Mouse (Mus musculus) lung, postnatal 25 days (tissue): ENCODE data around the gene Tnnt1.
"Not testable (repeated sequence)": the region's sequence is repeated elsewhere in the genome, so short reads cannot be mapped to it uniquely, and the experiment has no call there.

Experiments
- DNase-seq: peaks from one replicate; pipeline ENCODE4 v3.0.0; 2022; ENCODE audit warnings: low spot score

Tnnt1 gene

DNA sequence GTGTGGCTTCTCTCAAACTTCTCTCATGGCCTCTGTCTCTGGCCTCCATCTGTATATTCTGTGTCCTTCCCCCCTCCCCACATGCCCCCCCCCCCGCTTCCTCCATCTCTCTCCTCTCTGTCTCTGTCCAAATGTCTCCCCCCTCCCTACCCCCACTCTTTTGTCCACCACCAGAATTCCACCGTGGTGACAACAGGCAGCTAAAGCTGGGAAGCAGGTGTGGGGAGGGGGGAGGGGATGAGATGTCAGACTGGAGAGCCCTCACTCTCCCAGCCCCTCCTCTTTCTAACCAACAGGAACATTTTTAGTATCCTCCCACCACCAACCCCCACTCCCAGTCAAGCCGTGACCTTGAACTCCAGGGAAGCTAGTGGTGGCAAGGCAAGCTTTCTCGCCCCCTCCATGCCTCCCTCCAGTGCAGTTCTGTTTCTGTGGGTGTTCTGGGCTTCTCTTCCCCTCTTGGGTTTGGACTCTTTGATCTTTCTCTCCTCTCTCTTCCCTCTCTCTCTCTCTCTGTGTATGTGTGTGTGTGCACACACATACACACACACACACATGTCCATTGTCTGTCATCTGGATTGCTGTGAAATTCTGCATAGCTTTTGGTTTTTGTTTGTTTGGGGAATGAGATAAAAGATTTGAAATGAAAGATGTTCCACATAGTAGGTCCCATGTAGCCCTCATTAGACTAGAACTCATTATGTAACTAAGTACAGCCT lies at the start of gene Tnnt1:
TSS of gene Tnnt1 (minus strand) at position 51 of the 719 bp plus-strand sequence.
- no peak for DNase-seq

DNA sequence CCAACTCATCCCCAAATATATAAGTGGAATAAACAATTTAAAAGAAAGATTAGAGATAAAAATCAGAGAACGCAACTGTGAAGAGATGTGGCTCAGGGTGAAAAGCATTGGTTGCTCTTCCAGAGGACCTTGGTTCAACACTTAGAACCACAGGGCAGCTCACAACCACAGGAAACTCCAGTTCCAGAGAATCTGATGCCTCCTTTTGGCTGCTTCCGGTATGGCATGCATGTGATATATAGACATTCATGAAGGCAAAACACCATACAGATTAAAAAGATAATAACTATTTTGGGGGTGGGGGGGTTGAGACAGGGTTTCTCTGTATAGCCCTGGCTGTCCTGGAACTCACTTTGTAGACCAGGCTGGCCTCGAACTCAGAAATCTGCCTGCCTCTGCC lies 46.5 kb upstream of the Tnnt1 start:
- DNase-seq: no peak

DNA sequence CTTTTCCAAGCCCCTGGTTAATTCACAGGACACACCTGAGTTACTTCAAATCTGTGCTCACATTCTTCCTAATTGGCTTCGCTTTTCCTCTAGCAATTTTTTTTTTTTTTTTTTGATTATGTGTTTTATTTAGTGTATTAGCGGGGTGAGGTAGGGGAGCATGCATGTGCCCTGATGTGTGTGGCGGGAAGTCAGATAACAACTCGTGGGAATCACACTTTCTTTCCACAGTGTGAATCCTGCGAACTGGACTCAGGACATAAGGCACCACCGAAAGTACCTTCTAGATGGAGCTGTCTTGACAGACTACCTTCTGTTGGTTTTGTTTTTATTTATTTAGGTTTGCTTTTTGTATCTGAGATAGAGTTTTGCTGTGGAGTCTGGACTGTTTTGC lies 41.0 kb upstream of the Tnnt1 start:
- DNase-seq: no peak

DNA sequence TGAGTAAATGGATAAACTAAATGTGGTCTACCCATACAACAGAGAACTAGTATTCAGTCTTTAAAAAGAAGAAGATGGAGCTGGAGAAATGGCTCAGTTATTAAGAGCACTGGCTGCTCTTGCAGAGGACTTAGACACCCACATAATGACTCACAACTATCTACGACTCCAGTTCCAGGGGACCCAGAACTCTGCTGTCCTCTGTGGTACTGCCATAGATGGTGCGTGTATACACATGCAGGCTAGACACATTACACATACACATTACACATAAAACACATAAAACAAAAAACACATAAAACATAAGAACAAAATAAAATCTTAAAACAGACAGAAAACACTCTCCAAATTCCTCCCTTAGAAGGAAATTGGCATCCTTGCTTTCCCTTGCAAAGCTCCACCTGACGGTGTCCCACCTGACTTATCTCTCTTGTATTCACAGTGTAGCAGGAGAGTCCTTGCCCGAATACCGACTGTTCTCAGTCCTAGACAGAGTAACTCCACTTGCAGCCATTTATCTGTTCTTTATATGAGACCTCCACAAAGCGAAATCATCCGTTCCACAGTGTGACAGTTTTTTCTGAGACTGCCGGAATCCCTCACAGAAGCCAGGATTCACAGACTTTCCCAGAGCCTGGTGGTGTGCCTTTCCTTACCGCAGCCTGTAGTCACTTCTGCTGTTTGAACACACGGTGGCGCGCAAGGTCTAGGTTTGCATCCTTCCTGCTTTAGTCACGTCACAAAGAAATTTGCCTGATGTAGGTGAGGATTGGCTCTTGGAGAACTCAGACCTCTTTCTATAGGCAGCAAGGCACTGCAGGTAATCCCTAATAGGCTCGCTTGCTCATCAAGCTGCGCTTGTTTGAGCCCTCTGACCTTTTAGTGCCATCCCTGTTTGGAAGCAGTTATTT lies 40.3 kb upstream of the Tnnt1 start:
- peak; percentile 71 for DNase-seq

DNA sequence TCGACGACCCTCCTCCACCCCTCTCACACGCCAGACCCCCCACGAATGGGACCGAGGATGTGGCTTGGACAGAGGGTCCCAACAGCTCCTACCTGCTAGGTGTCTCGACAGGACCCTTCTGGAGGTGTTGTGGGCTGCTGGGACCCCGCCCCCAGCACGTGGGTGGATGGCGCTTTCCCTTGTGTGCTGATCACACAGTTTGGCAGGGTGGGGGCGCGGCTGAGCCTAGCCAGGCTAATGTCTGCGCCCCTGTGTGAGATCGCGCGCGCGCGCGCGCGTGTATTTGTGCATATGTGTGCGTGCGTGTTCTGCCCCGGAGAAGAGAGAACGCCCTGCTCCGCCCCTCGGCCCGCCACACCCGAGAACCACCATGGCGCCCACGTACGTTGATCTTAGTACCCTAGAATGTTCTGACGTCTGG lies 31.0 kb upstream of the Tnnt1 start, which contains the start of gene Syt5:
TSS of gene Syt5 (minus strand) at position 321 of the 421 bp plus-strand sequence.
- DNase-seq: no peak

DNA sequence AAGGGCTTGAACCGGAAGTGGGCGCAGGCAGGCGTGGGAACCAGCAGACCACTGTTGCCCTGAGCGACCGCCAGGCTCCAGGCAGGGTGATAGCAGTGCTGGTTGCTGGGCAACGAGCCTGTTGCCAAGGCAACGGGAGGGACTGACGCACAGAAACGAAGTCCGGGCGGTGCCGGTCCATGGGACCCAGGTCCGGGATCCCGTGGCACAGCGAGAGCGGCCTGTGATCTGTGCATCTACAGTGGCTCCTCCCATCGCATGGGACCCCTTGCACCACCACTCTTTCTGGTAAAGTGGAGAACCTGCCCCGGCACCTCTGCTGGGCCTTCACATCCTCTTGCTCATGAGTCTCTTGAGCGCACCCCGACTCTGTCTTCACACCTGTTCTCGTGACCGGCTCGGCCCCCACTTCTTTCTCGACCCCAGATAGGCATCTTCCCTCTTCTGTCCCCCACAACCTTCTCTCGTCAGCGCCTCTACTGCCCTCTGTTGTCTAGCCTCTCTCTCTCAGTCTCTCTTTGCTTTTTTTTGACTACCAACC lies 30.5 kb upstream of the Tnnt1 start:
- peak; percentile 26 for DNase-seq

DNA sequence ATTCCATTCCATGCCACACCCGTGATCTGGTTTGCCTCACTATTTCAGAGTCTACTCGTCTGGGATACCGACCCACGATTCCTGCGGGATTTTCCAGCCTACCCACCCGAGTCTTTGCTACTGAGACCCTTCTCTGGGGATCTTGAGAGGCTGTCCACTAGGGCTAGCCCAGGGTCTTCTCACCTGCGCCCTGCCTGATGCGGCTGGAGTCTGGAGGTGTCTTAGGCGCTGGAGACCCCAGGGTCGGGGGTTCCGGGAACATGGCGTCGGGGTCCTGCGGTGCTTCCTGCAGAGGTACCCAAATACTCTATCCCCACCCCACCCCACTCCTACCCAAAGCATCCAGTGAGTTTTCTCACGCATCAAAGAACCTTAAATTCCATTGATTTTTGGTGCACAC lies 29.9 kb upstream of the Tnnt1 start:
- DNase-seq: no peak

DNA sequence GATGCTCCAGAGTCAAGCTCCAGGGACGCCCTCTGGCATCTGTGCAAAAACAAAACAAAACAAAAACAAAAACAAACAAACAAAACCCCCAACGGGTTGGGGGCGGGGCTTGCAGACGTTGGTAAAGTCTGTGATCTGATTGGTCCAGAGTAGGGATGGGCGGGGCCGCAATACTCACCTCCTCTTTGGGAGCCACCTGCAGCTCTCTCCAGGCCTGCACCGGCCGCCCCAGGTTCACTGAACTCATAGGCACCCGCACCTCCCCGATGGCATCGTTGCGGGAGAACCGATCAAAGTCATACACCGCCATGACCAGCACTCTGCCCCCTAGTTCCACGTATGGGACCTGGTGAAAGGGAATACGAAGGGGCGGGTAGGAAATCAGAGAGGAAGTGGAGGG lies 25.8 kb upstream of the Tnnt1 start:
- DNase-seq: no peak

DNA sequence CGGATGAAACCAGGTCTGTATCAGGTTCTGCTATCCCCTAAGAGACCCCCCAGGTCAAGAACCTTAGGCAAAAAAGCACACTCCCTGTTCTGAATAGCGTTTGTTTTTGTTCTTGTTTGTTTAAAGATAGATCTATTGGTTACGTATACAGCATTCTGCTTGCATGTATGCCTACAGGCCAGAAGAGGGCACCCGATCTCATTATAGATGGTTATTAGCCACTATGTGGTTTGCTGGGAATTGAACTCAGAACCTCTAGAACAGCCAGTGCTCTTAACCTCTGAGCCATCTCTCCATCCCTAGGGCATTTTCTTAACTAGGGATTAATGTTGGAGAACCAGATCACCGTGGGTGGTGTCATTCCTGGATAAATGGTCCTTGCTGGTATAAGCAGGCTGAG lies 25.2 kb upstream of the Tnnt1 start:
- no peak for DNase-seq

DNA sequence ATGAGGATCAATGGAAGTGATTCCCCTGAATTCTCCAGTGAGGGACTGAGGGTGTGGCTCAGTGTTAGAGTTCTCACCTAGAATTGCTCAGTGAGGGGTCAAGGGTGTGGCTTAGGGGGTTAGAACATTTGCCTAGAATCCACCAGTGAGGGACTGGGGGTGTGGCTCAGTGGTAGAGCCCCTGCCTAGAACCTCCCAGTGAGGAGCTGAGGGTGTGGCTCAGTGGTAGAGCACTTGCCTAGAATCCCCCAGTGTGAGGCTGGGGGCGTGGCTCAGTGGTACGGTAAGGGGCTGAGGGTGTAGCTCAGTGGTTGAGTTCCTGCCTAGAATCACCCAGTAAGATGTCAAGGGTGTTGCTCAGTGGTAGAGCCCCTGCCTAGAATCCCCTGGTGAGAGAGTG lies 22.8 kb upstream of the Tnnt1 start:
- no peak for DNase-seq

DNA sequence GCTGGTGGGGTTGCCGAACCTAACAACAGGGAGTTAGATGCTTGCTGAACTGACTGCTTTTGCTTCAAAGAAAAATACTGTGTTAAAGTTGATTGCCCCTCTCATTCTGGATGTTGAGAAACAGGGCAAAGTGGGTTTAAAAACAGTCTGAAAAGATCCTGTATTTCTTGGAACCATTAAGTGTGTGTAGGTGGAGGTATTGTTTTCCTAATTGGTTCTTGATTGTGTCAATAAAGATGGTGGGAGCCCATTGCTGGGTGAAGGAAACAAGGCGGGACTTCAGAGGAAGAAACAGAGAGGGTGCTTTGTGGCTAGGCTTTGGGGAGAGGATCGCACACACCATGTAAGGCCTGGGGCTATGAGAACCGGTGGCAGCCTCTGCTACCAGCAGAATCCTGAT lies 21.0 kb upstream of the Tnnt1 start:
- DNase-seq: no peak

DNA sequence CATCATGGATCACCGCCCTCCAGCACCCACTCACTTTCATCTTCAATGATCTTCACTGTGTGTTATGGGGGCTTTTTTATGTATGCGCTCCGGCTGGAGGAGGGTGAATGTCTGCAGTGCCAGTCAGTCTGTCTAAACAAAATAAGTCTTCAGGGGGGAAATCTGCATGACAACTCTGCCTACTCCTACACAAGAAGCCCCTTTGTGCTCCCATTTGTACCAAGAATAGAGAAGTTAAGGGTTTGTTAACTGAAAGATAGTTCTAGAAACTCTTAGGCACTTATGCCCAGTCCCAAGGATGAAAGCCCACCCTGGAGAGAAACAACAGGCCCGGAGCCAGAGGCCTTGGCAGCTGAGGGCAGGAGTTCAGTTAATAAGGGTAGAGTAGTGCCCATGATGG lies 20.2 kb upstream of the Tnnt1 start:
- no peak for DNase-seq

DNA sequence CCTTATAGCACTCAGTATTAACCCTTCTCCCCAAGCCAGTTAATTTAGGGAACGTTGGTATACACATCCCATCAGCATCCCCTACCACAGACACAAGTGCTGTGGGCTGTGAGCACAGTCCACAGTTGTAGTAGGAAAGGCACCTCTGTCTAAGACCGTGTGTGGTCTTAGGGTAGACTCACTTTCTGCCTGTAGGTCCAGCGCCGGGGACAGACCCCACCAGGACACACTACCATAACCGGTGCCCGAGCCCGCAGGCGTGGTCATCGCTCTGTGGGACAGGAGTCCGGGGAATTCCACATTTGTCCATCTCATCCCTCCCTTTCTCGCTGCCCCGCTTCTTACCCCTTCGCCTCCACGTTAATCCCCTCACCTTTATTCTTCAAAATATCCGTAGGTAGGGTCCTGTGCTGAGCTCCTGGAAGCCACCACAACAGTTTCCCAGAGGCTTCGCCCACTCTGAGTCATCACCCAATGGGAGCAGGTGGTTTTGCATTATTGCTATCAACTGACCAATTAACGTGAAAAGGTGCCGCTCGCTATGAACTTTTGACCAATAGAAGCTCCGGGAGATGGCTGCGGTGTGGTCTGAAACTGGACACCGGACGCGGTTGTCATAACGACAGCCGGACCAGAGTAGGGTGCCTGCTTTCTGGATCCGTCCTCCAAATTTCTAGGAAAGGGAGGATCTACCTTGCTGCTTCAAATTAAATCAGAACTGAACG lies 16.0 kb upstream of the Tnnt1 start, which contains the start of gene Dnaaf3:
TSS of gene Dnaaf3 (minus strand) at position 449 of the 725 bp plus-strand sequence.
- peak; percentile 81 for DNase-seq

DNA sequence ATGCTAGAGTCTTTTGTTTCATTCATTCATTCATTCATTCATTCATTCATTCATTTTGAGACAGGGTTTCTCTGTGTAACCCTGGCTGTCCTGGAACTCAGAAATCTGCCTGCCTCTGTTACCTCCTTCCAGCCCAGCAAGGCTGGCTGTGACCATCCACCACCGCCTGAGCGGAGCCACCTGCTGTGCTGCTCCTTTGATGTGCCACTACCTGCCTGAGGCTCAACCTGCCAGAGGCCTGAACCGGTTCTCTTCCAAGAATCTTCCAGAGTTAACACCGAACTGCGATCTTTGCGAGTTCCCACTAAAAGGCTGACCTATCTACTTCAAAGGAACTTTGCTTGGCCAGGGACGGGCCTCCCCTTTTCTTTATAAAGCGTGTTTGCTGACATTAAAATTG lies 14.0 kb upstream of the Tnnt1 start:
- DNase-seq: not testable (repeated sequence)

DNA sequence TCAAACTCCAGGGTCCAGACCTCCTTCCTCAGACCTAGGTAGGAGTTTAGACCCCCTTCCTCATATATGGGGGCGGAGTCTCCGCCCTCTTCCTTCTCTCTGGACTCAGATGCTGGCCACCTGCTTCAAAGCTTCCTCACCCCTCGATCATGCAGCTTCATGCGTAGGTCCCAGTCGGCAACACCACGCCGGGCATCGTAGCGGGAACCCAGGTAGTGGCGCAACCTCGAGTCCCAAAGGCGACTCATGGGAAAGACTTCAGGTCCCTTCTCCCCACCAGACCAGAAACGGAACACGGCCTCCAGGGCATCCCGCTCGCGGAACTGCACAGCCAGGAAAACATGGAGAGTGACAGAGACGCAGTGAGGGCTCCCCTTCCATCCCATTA lies 11.1 kb upstream of the Tnnt1 start:
- DNase-seq: no peak

DNA sequence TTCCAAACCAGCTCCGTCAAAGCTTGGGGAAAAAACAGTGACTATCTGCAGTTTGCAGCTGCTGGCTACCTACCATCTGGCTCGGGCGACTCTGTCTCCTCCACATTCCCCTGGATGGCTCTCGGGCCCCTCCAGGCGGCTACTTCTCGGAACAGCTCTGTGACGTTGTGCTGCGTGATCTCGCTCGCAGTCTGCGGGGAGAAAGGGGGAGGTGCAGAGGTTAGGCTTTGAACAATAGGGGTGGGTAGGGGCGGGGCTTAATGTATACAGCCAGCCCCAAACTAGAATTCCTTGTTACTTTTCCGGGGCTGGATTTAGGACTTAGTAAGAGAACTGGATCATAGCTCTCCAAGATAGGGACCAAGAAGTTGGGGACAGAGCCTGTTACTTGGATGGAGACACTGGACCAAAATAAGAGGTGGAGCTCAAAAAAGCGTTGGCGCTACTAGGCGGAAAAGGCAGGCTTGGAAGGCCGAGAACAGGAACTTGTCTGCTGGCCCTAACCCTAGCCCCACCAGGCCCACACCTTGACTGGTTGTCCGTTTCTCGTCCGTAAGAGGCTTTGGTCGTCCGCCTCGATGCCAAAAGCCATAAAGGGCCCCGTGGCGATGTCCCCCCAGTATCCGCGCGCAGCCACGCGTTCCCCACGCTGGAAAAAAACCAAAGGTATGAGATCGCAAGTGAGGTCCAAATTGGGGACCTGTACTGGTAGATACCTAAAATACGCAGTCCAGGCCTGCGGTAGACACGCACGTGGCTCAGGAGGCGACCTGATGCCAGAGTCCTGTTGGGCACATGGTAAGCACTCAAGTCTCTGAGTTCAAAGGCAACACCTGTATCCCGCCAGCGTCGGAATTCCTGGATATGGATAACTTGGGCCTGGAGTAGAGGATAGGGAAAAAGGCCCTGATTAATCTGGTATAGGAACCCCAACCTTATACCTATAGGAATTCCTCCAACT lies 10.4 kb upstream of the Tnnt1 start:
- peak; percentile 78 for DNase-seq

DNA sequence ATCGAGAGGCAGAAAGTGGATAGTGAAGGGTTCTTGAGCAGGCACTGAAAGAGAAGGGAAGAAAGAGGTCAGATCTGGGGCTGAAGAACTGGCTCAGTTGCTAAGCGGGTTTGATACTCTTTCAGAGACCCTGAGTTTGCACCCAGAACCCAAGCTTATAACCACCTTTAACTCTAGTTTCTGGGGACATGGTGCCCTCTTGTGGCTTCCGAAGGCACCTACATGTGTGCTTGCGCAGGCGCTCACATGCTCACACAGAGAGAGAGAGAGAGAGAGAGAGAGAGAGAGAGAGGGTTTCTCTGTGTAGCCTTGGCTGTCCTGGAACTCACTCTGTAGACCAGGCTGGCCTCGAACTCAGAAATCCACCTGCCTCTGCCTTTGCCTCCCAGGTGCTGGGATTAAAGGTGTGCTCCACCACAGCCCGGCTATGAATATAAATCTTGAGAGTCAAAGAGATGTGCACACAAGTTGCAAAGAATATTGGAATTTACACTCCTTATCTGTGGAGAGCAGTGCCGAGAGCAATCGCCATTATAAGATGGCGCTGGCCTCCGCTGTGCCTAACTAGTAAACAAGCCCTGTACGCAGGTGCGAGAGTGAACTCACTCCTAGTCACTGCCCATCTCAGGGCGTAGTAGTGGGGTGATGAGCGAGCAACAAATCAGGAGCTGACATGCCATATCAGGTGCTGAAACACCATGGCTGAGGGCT lies 8.2 kb upstream of the Tnnt1 start, which contains the start of gene Tnni3:
TSS of gene Tnni3 (minus strand) at position 18 of the 711 bp plus-strand sequence.
- peak; percentile 51 for DNase-seq

DNA sequence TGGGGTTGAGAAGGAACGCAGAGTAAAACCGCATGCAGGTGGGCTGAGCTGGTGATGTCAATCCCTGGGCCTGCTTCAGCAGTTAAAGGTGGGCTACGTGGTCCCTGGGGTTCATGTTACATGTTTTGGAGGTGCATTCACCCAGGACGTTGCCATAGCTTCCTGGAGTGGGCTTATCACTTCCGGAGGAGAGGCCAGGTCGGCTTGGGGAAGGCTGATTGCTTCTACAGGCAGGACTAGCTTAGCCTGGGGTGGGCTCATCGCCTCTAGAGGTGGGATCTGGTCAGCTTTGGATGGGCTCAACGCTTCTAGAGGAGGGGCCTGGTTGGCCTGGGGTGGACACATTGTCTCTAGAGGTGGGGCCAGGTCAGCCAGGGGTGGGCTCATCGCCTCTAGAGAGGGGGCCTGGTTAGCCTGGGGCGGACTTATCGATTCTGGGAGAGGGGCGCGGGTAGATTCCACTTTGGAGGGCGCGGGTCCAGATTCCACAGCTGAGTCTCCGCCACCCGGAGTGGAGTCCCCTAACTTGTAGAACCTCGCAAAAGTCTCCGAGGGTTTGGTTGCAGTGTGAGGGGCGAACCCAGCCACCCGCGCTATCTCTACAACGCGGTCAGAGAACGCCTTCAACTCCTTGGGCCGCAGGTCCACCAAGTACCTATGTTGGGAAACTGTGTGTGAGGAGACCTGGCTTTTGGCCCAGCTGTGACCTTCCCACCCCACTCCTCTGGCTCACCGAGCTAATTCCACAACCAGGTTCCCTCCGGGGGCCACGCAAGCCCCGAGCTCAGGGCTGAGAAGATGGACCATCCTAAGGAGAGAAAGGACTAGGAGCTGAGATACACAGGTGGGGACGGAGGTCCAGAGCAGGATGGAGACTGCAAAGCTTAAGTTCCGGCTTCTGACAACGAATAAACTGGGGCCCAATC lies 7.3 kb upstream of the Tnnt1 start:
- no peak for DNase-seq

DNA sequence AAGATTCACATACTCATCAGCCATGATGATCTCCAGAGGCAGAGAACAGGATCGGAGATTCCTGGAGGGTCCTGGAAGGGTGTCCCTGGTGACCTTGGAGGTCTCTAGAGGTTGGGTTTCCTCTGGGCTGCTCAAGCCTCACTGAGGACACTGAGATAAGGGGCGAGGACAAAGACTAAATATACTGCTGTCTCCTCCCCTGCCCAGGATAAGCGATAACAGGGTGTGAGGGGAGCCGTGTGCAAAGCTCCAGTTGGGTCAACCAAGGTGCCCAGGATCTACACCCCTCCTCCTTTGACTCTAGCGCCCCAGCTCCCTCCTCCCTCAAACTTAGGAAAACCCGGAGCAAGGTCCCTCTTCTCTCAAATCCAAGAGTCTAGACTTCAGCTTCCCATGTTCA lies 6.1 kb upstream of the Tnnt1 start:
- DNase-seq: no peak
